Mouse (Mus musculus) retina, embryonic 14.5 days (tissue): ENCODE measurements around the gene Mmd.

Experiments
- DNase-seq: peaks from one replicate; pipeline ENCODE4 v3.0.0-alpha.2; 2015; ENCODE audit warnings: low spot score

Mmd gene

DNA sequence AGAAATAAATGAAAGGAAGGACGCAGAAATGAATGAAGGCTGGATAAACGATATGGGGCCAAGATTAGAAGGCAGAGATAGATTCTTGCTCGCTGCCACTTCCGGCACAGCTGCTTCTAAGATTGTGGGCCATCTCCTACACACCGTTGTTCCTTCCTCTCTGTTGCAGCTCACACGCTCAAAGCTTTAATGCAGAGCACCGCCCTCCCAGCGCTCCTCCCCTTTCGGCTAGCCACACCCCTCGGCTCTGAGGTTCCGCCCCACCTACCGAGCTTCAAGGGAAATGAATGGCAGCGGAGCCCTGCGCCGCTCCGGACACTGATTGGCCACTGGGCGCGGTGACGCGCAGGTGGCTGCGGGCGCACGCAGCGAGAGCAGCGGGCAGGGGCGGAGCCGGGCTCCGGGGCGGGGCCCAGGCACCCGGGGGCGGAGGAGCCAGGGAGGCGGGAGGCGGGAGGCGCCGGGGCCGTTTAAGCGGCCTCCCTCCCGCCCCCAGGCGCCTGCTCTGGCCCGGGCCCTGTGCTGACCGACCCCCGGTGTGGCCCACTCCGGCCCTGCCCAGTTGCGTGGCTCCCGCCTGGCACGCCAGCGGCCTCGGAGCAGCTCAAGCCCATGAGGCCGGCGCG lies at the start of gene Mmd:
Gene Mmd, plus strand, starts transcription at position 432 of the 626 bp plus-strand sequence.
- peak; percentile 98 for DNase-seq

DNA sequence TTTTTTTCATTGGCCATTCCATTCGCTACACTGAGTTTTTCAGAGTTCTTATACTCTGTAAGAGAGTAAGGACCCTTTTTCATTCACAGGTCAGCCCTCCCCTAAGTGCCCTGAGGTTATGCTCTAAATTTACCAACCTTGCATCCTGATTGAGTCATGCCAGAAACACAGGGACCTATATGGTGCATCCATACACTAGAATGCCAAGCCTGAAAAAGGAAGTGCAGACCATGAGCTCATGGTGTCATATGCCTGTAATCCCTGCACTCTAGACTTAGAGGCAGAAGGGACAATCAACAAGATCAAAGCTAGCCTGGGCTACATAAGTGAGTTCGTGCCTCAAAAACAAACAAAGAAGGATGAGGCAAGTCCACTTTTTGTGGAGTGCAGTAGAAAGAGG lies 48.4 kb upstream of the Mmd start:
- no peak for DNase-seq

DNA sequence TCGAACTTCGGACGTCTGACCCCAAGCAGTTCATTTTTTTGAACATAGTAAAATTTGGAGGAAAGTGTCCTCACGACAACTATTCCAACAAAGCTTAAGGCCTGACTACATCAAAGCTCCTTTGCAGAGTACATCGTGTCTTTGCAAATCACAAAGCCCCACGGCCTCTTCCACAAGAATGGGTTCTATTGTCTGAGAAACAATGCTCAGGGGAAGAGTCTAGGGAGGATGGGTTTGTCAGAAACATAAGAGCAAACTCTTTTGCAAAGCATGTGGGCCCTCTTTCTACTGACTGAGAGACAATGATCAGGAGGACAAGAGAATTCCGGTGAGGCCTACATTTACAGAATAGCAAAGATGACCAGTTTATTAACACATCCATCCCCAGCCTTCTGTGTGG lies 35.0 kb upstream of the Mmd start:
- peak; percentile 38 for DNase-seq

DNA sequence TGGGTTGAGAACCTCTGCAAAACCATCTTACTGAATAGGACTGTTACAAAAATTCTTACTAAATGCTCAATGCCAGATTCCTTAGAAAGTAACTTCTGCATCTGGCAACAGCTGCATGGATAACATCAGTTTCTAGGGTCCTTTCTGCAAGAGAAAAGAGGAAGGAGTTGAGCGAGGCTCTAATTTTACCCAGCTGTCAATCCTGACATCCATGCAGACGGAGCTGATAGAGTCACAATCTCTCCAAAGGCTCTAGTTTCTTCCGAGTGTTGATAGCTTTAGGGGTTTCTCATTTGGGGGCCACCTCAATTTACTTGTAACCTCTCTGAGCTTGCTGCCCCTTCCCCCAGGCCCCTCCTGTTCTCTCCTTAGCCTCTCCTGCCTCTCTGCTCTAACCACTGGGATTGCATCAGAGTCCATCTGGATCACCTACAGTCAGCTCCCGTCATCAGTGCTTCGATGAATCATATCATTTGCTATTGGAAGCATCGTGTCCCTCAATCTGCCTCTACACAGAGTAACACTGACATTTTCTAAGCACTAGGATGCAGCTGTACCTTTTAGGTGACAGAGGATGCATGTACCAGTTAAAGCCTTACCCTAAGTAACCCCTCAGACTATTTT lies 29.1 kb upstream of the Mmd start:
- no peak for DNase-seq

DNA sequence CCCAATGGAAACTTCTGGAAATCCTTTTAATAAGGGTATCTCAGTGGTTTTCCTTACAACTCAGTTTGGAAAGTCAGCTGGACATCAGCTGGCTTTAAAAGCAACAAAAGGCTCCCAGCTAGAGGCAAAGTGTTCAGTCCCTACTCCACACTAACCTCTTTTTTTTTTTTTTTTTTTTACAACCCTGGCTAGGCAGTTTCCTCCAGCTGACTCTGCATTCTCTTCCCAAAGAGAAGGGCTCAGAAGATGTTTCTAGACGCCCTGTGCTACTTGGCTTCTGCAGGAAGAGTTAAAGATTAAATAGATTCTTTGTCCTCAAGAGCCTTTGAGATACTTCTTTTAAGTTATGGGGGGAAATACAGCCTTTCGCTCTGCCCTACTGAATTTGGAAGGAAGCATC lies 28.5 kb upstream of the Mmd start:
- no peak for DNase-seq

DNA sequence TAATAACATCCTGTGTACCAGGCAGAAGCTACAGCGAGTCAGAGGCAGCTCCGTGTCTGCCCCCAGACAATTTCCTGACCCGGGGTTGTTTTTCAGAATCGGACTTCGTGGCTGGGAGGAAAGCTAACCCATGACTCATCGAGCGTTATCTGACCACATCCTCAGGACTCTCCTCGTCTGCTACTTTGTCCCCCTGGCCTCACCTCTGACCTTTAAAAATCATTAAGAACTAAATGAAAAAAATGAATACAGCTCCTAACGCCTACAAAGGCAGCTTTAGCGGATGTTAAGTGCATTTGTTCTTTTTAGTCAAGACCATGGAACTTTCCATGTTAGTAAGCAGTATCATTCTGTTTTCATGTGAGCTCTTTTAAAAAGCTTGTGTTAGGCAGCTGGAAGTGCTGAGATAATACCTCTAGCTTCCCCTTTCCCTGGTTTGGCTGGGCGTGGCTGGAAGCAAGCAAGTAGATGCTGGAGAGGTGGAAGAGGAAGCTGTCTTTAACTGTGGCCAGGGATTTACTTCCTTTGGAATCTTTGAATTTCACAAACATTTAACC lies 24.3 kb upstream of the Mmd start:
- no peak for DNase-seq

DNA sequence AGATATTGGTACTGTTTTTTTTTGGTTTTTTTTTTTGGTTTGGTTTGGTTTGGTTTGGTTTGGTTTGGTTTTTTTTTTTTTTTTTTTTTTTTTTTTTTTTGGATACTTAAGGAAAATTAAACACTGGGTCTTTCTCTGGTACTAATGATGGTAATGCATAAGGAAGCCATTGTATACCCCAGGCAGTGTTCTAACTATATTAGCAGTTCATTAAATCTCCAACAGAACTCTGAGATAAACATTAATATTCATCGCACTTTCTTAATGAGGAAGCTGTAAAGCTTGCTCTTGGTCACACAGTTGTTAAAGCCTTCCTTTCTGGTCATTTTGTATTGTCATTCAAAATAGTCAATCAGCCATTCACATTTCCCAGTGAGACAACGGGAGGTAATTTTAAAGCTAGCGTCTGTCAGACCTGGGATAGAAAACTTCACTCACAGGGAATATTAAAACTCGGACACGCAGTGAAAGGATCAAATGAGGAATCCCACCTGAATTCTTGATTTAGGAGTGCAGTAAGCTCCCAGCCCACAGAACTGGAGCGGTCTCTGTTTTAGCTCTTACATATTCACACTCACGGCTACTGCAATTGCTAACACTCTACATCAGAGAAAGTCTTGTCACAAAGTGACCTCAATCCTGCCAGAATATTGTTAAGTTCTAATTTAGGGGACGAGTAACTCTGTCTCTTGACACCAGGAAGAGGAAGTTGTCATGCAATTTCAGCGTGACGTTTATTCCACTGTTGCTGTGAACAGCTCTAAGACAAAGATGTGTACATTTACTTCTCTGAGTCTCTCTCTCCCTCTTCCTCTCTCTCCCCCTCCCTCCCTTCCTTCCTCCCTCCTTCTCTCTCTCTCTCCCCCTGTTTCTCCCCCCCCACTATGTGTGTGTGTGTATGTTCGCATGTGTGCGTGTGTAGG lies 22.0 kb upstream of the Mmd start:
- DNase-seq: no peak

DNA sequence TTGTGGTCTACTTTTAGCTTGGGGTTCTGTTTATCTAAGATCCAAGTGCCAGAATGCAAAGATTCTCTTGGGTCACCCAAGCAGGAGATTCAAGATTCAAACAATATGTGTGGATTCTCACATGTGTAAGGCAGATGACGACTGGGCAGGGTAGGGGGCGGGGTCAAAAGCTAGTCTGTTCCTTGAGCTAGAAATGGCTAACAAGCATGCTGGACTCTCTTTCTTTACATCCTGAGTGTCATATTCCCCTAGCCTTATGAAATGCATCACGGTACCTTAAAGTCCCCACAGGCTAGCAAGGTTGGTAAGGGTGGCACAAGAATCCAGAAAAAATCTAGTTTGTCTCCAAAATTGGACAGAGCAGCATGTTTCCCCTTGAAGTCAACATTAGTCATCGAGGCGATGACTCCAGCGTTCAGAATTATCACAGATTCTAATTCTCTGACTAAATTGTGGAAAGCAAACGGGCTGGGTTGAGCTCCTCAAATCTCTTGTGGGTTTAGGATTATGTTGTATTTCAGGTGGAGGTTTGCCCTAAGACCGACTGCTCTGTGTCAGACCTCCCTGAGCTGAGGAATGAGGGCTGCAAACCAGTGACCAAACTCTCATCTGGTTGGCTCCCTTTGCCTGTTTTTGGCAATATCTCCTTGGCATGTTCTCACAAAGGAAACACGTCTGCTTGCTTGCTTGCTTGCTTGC lies 20.9 kb upstream of the Mmd start:
- no peak for DNase-seq

DNA sequence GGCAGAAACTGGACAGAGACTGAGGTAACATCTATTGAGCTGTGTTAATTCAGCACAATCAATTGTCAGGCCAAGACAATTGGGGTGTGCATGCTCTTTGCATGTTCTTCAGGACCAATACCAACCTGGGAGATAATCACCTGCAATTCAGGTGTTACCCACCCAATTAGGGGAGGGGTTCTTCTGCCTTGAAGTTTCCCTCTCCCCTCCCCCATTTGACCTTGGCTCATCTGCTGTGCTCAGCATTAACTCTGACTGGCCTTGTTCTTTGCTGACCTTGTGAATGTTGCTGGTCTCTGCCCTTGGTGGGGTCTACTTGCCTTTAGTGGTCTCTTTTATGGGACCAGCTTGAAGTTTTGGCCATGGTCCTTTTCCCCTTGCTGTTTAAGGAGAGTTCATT lies 19.5 kb upstream of the Mmd start:
- DNase-seq: no peak

DNA sequence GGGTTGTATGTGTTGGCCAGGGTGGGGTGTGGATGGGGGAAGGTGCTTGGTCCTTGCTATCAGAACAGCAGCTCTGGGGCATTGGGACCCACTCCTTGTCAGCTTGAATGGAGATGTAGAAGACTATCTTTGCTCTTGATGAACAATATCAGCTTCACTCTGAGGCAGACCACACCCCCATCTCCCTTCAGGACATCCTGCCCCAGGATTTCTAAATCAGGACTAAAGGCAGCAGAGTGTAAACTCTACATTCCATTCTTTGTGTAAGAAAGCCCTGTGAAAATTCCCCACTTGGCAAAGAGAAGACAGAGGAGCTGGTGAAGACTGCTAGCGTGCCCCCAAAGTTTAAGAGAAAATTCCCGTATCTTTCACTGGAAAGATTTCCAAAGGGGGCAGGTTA lies 18.6 kb upstream of the Mmd start:
- DNase-seq: no peak

DNA sequence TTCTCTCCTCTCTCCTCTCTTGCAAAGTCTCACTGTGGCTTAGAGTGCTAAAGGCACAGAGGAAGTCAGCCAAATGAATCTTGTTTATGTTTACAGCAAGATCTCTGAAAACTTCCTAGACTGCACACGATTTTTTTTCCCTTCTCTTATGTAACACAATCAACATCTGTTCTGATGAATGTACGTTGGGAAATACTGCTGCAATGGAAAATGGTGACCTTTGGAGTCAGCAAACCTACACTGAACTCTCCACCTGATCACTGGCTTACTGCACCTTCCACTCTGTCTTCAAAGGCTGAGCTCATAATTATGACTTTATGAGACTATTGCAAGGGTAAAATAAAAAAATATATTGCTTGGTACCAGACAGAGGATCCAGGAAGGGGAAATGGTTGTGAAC lies 17.6 kb upstream of the Mmd start:
- no peak for DNase-seq

DNA sequence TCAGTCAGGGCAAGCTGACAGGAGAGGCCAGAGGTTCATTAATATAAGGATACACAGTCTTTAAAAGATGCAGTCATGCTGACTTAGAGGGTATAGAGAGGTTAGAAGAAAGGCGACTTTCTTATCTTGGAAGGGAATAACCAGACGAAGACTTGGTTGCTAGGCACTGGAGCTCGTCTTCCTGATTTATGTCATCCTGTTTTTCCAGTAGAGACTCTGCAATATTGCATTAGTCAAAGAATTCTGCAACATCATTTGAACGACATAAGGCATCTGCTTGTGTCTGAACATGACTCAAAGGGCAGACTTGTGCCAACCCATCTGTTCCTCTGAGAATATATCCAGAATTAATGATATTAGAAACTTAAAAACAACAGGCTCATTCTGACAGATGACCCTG lies 16.6 kb upstream of the Mmd start:
- DNase-seq: no peak

DNA sequence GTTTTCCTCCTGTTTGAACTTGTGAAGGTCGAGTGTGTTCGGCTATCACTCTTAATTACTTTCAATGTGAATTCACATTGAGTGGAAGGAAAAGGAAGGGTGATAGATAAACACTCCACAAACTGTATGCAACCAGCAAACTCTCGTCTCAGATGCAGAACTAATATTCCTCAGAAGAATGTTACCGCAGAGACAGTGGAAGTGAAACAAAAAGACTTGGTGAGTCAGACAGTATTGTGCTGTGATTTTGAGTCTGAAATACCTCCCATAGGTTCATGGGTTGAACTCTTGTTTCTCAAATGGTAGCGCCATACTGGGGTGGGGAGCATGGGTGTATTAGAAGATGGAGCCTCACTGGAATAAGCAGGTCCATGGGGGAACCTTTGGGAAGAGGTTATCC lies 14.0 kb upstream of the Mmd start:
- DNase-seq: no peak

DNA sequence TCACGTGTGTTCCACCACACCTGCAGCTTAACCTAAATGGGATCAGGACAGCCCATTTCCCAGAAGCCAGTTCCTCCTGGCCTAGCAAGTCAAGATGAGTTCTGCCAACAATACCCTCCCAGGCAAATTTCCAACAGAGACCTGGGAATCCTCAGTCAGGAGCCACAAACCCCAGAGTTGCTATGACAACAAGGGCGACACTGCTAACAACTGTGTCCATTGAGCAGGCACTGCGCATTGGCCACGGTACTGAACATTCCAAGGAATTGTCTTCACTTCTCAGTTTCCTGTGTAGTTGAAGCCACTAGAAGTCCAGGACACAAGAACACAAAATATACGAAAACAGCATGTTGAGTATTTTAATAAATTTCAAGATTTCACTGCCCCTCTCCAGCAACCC lies 11.6 kb upstream of the Mmd start:
- no peak for DNase-seq

DNA sequence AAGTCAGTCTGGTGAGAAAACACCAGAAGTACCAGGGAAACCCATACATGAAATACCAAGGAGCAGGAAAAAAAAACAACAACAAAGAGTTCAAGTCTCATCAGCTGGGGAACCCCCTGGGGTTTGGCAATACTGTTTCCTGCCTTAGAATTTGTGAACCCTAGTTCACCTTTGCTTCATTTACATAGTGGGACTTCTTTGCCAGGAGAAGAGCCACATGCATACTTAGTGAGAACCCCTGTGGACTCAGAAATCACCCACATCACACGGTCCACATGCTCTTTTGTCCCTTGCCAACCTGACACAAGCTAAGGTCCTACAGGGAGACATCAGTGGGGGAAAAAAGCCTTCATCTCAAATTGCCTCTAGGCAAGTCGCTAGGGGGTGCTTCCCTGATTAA lies 10.6 kb upstream of the Mmd start:
- peak; percentile 16 for DNase-seq

DNA sequence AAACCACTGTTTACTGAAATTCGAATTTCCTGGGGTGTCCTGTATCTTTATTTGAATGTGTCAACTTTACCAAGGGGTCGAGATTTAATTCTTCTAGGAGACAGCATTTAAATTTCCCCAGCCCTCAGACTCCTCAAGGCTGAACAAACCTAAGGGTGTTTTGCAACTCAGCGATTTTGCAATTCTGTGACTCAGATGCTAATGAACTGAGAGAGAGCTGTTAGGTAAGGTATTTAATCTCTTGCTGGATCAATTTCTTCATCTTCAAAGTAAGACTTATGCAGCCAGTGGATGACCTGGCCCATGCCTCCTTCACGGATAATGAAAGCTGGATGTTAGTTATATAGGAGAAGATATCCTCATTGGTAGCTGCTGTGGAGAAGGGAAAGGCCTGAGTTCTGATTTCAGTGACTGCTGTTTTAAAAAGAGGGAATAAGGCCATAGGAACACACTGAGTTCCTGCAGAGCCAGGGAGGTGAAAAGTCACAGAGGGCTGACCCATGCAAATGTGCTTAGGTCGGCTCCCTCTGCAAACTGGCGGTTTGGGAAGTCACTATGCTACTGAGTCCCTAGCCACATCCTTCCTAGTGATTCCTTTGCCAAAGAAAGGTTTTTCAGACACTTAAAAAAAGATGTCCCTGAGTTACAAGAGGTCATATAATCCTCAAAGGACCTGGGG lies 8.5 kb upstream of the Mmd start:
- no peak for DNase-seq

DNA sequence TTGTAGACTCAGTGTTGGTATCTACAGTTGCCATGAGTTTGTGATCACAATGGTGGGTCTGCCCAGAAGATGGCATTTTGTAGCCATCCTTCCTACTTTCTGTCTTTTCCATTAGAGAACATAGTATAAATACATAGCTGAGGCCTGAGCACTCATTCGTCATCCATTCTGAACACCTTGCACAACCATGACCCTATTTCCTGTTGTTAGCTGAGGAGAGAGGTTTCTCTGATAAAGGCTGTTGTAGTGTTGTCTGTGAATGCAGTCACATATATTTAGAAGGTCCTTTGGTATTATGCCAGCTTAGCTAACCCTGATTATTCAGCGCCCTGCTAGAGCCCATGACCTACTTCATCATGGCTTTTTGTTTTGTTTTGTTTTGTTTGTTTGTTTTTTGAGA lies 7.4 kb upstream of the Mmd start:
- DNase-seq: no peak

DNA sequence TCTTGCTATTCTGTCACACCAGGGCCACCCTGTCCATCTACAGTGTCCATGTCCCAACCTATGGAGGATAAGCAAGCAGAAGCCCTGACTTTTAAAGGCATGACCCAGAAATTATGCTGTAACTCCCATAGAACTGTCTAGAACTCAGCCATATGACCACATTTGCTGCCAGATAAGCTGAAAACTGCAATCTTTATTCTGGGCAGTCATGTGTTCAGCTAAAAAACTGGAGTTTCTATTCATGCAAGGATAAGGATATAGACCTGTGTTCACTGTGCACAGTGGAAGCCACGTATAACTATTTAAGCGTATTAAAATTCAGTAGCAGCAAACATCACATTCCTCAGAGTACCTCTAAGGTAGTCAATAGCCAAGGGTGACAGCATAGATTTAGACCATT lies 6.0 kb upstream of the Mmd start:
- DNase-seq: no peak

DNA sequence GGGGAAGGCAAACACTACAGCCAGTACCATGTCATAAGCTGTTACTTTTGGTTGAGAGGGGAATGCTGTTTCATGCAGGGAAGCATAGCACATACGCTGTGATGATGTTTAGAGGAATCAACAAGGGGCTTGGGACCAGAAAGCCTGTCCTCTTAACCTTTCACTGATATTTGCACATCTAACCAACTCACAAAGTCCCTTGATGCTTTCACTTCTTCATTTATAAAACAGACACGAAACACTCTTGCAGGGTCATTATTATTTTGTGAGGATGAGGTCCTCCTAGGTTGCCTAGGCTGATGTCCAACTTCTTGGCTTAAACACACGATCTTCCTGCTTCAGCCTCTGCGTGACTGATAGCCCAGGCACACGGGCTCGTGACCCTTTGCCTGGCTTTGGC lies 3.6 kb upstream of the Mmd start:
- DNase-seq: no peak

DNA sequence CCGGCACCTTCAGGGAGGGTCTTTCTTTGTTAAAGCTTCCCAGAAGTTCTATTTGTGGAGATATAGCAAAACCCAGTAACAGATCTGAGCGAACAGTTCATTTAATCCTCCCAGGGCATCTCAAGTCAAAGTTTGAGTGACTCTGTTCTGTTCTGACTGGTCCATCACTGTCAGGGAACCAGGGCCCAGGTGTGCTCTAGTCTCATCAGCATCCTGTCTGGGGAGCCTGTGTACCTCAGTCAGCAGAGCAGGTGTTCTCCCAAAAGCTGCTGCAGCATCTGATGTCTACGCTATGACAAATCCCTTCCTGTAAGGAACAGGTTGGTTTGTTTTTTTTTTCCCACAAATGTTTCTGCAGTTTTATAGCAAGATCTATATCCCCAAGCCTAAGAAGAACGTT lies 2.6 kb upstream of the Mmd start:
- DNase-seq: no peak

DNA sequence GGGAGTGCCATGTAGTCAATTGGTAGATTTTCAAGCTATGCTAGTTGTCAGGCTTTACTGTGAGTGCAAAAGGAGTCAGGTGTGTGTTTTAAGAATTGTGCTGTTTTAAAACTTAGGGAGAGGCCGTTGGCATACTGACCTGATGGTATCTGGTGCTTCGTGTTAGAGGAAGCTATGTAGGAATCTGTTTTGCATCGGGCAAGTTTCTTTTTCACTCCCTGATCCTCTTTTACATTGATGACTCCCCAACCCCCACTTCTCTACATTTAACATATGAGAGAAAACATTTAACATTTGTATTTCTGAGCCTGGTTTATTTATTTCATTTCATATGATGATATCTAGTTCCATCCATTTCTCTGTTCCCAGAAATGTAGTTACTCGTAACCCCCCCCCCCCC lies 1.5 kb upstream of the Mmd start:
- DNase-seq: no peak

DNA sequence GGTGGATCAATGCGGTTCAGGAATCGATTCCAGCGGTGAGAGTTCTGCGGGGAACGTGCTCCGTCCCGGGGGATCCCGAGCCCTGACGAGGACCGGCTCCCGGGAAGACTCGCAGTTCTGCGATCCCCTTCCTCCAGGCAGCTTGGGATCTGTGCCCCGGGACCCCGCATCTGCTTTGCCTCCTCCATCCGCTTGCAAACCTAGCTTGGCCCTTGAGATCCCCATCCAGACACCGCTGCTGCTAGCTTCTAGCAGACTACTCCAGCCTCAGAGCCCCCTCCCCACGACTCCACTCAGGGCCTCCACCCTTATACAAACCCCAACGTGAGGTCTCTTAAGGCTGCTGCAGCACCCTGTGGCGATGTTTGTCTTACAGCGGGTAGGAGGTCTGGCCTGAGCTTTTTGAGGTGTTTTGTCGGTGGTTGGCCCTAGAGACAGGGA lies 465 bp downstream of the Mmd start:
- no peak for DNase-seq
